Mouse (Mus musculus): ENCODE results near the gene Vmn1r151. TPM values are rescaled to one million over a fixed set of nuclear protein-coding genes. Genes with fewer than 3 reads are reported as not detected.

The Vmn1r151 gene
- polyA plus RNA-seq (2017; shearing (Covaris generic)), result not detected

DNA sequence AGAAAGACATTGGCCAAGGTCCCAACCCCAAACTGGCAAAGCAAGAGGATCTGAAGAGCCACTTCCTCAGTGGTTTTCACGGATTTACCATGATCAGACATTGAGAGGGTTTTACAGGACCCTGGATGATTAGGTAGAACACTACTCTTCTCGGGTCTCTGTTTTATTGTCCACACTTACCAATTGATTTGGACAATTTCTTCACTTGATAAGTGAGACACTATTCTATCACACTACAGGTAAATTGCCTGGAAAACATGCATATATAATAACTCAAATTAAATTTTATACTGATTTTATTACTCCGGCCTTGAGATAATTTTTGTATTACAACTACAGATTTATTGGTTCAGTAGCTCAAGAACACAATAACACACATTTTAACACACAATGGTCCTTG, at the start of gene Vmn1r151:
Gene Vmn1r151 (minus strand): TSS at position 101 of the 400 bp plus-strand sequence.

GRCm38 (mm10) chr7:22534787-22535186, 35.3 kb upstream of the Vmn1r151 start, which contains the start of gene Gm8677:
Gene Gm8677 (minus strand): TSS chr7:22534887.

GRCm38 (mm10) chr7:22522667-22523066, 23.2 kb upstream of the Vmn1r151 start, which contains the start of gene Vmn1r152:
Gene Vmn1r152 (plus strand): TSS chr7:22522967.

GRCm38 (mm10) chr7:22463975-22464374, 35.5 kb downstream of the Vmn1r151 start, which contains the start of gene Gm10665:
Gene Gm10665 (minus strand): TSS chr7:22464075.

Other genes with a start within 250 kb of the Vmn1r151 start
- gene Gm4187, start 170.0 kb downstream of the Vmn1r151 start, polyA plus RNA-seq (2017; shearing (Covaris generic)), result not detected
- gene Gm8660, start 128.6 kb downstream of the Vmn1r151 start, polyA plus RNA-seq (2017; shearing (Covaris generic)), result not detected
- gene Vmn1r148, start 86.1 kb downstream of the Vmn1r151 start, polyA plus RNA-seq (2017; shearing (Covaris generic)), result not detected
- not detected for gene Vmn1r149, start 61.4 kb downstream of the Vmn1r151 start, polyA plus RNA-seq (2017; shearing (Covaris generic))
- gene Gm10665, start 35.6 kb downstream of the Vmn1r151 start, polyA plus RNA-seq (2017; shearing (Covaris generic)), result not detected
- gene Vmn1r152, start 23.3 kb upstream of the Vmn1r151 start, polyA plus RNA-seq (2017; shearing (Covaris generic)), result under 1 TPM in 1 of 2 experiments, not detected in 1; 0.41 TPM
- not detected for gene Gm8677, start 35.2 kb upstream of the Vmn1r151 start, polyA plus RNA-seq (2017; shearing (Covaris generic))
- gene Gm4201, start 65.7 kb upstream of the Vmn1r151 start, polyA plus RNA-seq (2017; shearing (Covaris generic)), result not detected
- gene Gm4565, start 88.4 kb upstream of the Vmn1r151 start, polyA plus RNA-seq (2017; shearing (Covaris generic)), result under 1 TPM in 1 of 2 experiments, not detected in 1; 0.36 TPM
- gene Vmn1r155, start 158.3 kb upstream of the Vmn1r151 start, polyA plus RNA-seq (2017; shearing (Covaris generic)), result under 1 TPM; 0.27 to 0.29 TPM
- gene Gm8693, start 192.6 kb upstream of the Vmn1r151 start, polyA plus RNA-seq (2017; shearing (Covaris generic)), result not detected
- under 1 TPM in 1 of 2 experiments, not detected in 1; 0.27 TPM for gene Gm4567, start 220.0 kb upstream of the Vmn1r151 start, polyA plus RNA-seq (2017; shearing (Covaris generic))

All from activated CD4-positive, CD25-positive, alpha-beta regulatory T cell (primary cell).